Mouse (Mus musculus) midbrain, embryonic 12.5 days (tissue): ENCODE measurements around the gene Otud7b. TPM values are rescaled to one million over a fixed set of nuclear protein-coding genes. Genes with fewer than 3 reads are reported as not detected.
"Not testable (repeated sequence)": the region's sequence is repeated elsewhere in the genome, so short reads cannot be mapped to it uniquely, and the experiment has no call there.

Experiments used
- ATAC-seq: fragments of 200-750 bp; cut with Nextera tagmentation; 2 replicates; pipeline ENCODE4 v1.8.0; 2017; ENCODE audit warnings: low read depth, moderate TSS enrichment, moderate library complexity; ENCODE audit not compliant: low FRiP score
- H3K27ac ChIP-seq: fragments of 300-500 bp; sonication (generic); replicated peaks from 2 replicates; pipeline ENCODE4 v1.5.1; 2016; ENCODE audit warnings: mild to moderate bottlenecking
- H3K27me3 ChIP-seq: fragments of 300-500 bp; sonication (generic); 2 replicates; pipeline ENCODE4 v1.6.1; 2016; ENCODE audit warnings: mild to moderate bottlenecking
- H3K36me3 ChIP-seq: fragments of 300-500 bp; sonication (generic); 2 replicates; pipeline ENCODE4 v1.6.1; 2016
- H3K4me1 ChIP-seq: fragments of 300-500 bp; sonication (generic); 2 replicates; pipeline ENCODE4 v1.6.1; 2016
- H3K4me2 ChIP-seq: fragments of 300-500 bp; sonication (generic); replicated peaks from 2 replicates; pipeline ENCODE4 v1.6.1; 2016; ENCODE audit warnings: mild to moderate bottlenecking, moderate library complexity
- H3K4me3 ChIP-seq: fragments of 300-500 bp; sonication (generic); 2 replicates; pipeline ENCODE4 v1.5.1; 2016; ENCODE audit warnings: mild to moderate bottlenecking
- H3K9ac ChIP-seq: fragments of 300-500 bp; sonication (generic); replicated peaks from 2 replicates; pipeline ENCODE4 v1.6.1; 2016; ENCODE audit warnings: mild to moderate bottlenecking, moderate library complexity
- H3K9me3 ChIP-seq: fragments of 300-500 bp; sonication (generic); 2 replicates; pipeline ENCODE4 v1.6.1; 2016; ENCODE audit warnings: mild to moderate bottlenecking
- WGBS: fragments of 180-500 bp; shearing (Covaris S2); methylation state at CpG from one replicate; pipeline ENCODE4 v1.1.7; 2016; 5-methylcytosine and 5-hydroxymethylcytosine counted together
- polyA plus RNA-seq: library from polyadenylated mRNA; unstranded; fragments of >200 nt; fragmentation: Nextera tagmentation; extraction: Ambion mirVana; gene quantifications from 2 replicates; pipeline ENCODE4 v1.2.1, GENCODE M21; 2016

The Otud7b gene
- polyA plus RNA-seq, 1 experiment from 2014 or later: 19.1 TPM

GRCm38 (mm10) chr3:96195616-96196313, 91.4 kb downstream of the Otud7b start:
- WGBS: 94% methylated on average over 11 of the region's 11 CpGs
- Histone ChIP-seq H3K27me3 (peaks cover 19% of the 10 kb centered on the region; the same call in 1 of the 2 replicates), H3K4me3 (no peak overlapping the region), H3K4me2 (no peak overlapping the region; the same call in 1 of the 2 replicates), H3K4me1 (peaks cover 14% of the 10 kb centered on the region), H3K9ac (no peak overlapping the region), H3K36me3 (peaks cover 8% of the 10 kb centered on the region; the same call in 1 of the 2 replicates), H3K9me3 (no peaks in the 10 kb centered on the region), H3K27ac (no peak overlapping the region)
- no peak for ATAC-seq

GRCm38 (mm10) chr3:96196437-96197128, 92.3 kb downstream of the Otud7b start:
- H3K27ac ChIP-seq: peak overlapping the region; percentile 91
- no peaks in the 10 kb centered on the region for H3K9me3 ChIP-seq
- peaks cover 14% of the 10 kb centered on the region for H3K4me1 ChIP-seq
- H3K4me3 ChIP-seq: peak overlapping the region; percentile 65
- H3K4me2 ChIP-seq: peak overlapping the region; percentile 96
- WGBS: 21% methylated on average over 27 of the region's 27 CpGs
- peaks cover 8% of the 10 kb centered on the region; the same call in 1 of the 2 replicates for H3K36me3 ChIP-seq
- H3K27me3 ChIP-seq: peaks cover 19% of the 10 kb centered on the region; the same call in 1 of the 2 replicates
- H3K9ac ChIP-seq: peak overlapping the region; percentile 78
- peak; percentile 57; the same call in 1 of the 2 replicates for ATAC-seq

- peak overlapping the region; percentile 65 for H3K4me3 ChIP-seq
- peak; percentile 95 for ATAC-seq
- peak overlapping the region; percentile 91 for H3K27ac ChIP-seq
- peaks cover 14% of the 10 kb centered on the region for H3K4me1 ChIP-seq
- peaks cover 8% of the 10 kb centered on the region; the same call in 1 of the 2 replicates for H3K36me3 ChIP-seq
- peak overlapping the region; percentile 78 for H3K9ac ChIP-seq
- H3K9me3 ChIP-seq: no peaks in the 10 kb centered on the region
- peak overlapping the region; percentile 96 for H3K4me2 ChIP-seq
- H3K27me3 ChIP-seq: peaks cover 19% of the 10 kb centered on the region; the same call in 1 of the 2 replicates
- under 1% methylated on average over 50 of the region's 50 CpGs for WGBS
These were observed 92.9 kb downstream of the Otud7b start for GRCm38 (mm10) chr3:96197129-96197749.

- Histone ChIP-seq H3K4me1 (peaks cover 14% of the 10 kb centered on the region), H3K9me3 (no peaks in the 10 kb centered on the region), H3K9ac (no peak overlapping the region), H3K27me3 (peaks cover 19% of the 10 kb centered on the region; the same call in 1 of the 2 replicates), H3K27ac (no peak overlapping the region), H3K36me3 (peaks cover 4% of the 10 kb centered on the region; the same call in 1 of the 2 replicates), H3K4me2 (peak overlapping the region; percentile 96), H3K4me3 (peak overlapping the region; percentile 65; the same call in 1 of the 2 replicates)
- ATAC-seq: no peak
- WGBS: 3% methylated on average over 6 of the region's 6 CpGs
These were observed 93.9 kb downstream of the Otud7b start for GRCm38 (mm10) chr3:96198181-96198580.

GRCm38 (mm10) chr3:96198601-96199251, 94.4 kb downstream of the Otud7b start:
- ATAC-seq: not testable (repeated sequence)

GRCm38 (mm10) chr3:96199731-96200130, 95.4 kb downstream of the Otud7b start:
- 79% methylated on average over 2 of the region's 2 CpGs for WGBS
- Histone ChIP-seq H3K27me3 (peaks cover 9% of the 10 kb centered on the region; the same call in 1 of the 2 replicates), H3K36me3 (0 out of 2 replicates have a peak, but pooled peaks cover 4% of the 10 kb centered on the region), H3K4me1 (peaks cover 14% of the 10 kb centered on the region), H3K27ac (no peak overlapping the region), H3K9me3 (no peaks in the 10 kb centered on the region), H3K4me2 (no peak overlapping the region), H3K4me3 (no peak overlapping the region), H3K9ac (no peak overlapping the region)
- no peak for ATAC-seq

More at GRCm38 (mm10) chr3:96198601-96199251, 94.4 kb downstream of the Otud7b start:
- H3K4me2 ChIP-seq, H3K4me3 ChIP-seq, H3K36me3 ChIP-seq, H3K9ac ChIP-seq, H3K9me3 ChIP-seq, H3K27ac ChIP-seq: not testable (repeated sequence)
- Histone ChIP-seq H3K27me3 (peaks cover 19% of the 10 kb centered on the region; the same call in 1 of the 2 replicates), H3K4me1 (peaks cover 14% of the 10 kb centered on the region)
- 34% methylated on average over 8 of the region's 8 CpGs for WGBS

GRCm38 (mm10) chr3:96207819-96208218, 103.5 kb downstream of the Otud7b start:
- H3K9me3 ChIP-seq: no peaks in the 10 kb centered on the region
- no peaks in the 10 kb centered on the region for H3K27me3 ChIP-seq
- no peak for ATAC-seq
- H3K4me1 ChIP-seq: no peaks in the 10 kb centered on the region
- H3K36me3 ChIP-seq: no peaks in the 10 kb centered on the region
- 86% methylated on average over 3 of the region's 3 CpGs for WGBS
- no peak overlapping the region for H3K9ac ChIP-seq
- H3K27ac ChIP-seq: no peak overlapping the region
- no peak overlapping the region for H3K4me2 ChIP-seq
- no peak overlapping the region for H3K4me3 ChIP-seq

- Histone ChIP-seq H3K9me3 (no peaks in the 10 kb centered on the region), H3K36me3 (no peaks in the 10 kb centered on the region), H3K9ac (no peak overlapping the region), H3K27ac (no peak overlapping the region), H3K4me2 (no peak overlapping the region), H3K4me1 (no peaks in the 10 kb centered on the region), H3K4me3 (no peak overlapping the region), H3K27me3 (no peaks in the 10 kb centered on the region)
- no peak for ATAC-seq
- 24% methylated on average over 15 of the region's 15 CpGs for WGBS
These were observed 104.9 kb downstream of the Otud7b start for GRCm38 (mm10) chr3:96209242-96209641.

Other genes starting within 250 kb of the Otud7b start
- gene Prpf3, start 248.6 kb upstream of the Otud7b start, polyA plus RNA-seq: 55.8 and 61.1 TPM in 2 replicates
- 341 and 343 TPM in 2 replicates for gene Mrps21, start 233.0 kb upstream of the Otud7b start, polyA plus RNA-seq
- 3.9 and 4.7 TPM in 2 replicates for gene Ciart, start 222.3 kb upstream of the Otud7b start, polyA plus RNA-seq
- 10.2 and 12.4 TPM in 2 replicates for gene BC028528, start 212.5 kb upstream of the Otud7b start, polyA plus RNA-seq
- gene Aph1a, start 210.6 kb upstream of the Otud7b start, polyA plus RNA-seq: 29.7 and 33.8 TPM in 2 replicates
- 19.2 and 19.5 TPM in 2 replicates for gene Car14, start 199.8 kb upstream of the Otud7b start, polyA plus RNA-seq
- 328 and 374 TPM in 2 replicates for gene Anp32e, start 175.3 kb upstream of the Otud7b start, polyA plus RNA-seq
- 80.1 and 82.5 TPM in 2 replicates for gene Plekho1, start 108.5 kb upstream of the Otud7b start, polyA plus RNA-seq
- 39.7 and 51.2 TPM in 2 replicates for gene Vps45, start 46.1 kb upstream of the Otud7b start, polyA plus RNA-seq
- gene Mtmr11, start 57.5 kb downstream of the Otud7b start, polyA plus RNA-seq: 13.9 and 16.0 TPM in 2 replicates
- 173 and 181 TPM in 2 replicates for gene Sf3b4, start 67.8 kb downstream of the Otud7b start, polyA plus RNA-seq
- 30.0 and 34.8 TPM in 2 replicates for gene Sv2a, start 76.6 kb downstream of the Otud7b start, polyA plus RNA-seq
- 66.9 and 71.6 TPM in 2 replicates for gene Bola1, start 115.2 kb downstream of the Otud7b start, polyA plus RNA-seq
- 0.96 and 1.2 TPM in 2 replicates for gene Hist2h2ab, start 115.3 kb downstream of the Otud7b start, polyA plus RNA-seq
- 9.0 and 11.6 TPM in 2 replicates for gene Hist2h2ac, start 116.4 kb downstream of the Otud7b start, polyA plus RNA-seq
- 10.9 and 11.4 TPM in 2 replicates for gene Hist2h2be, start 116.6 kb downstream of the Otud7b start, polyA plus RNA-seq
- gene Hist2h3c2, start 134.6 kb downstream of the Otud7b start, polyA plus RNA-seq: 9.8 and 14.7 TPM in 2 replicates
- gene Hist2h2aa2, start 135.7 kb downstream of the Otud7b start, polyA plus RNA-seq: 56.2 and 67.7 TPM in 2 replicates
- 27.1 and 35.0 TPM in 2 replicates for gene Hist2h2aa1, start 141.0 kb downstream of the Otud7b start, polyA plus RNA-seq
- gene Hist2h3c1, start 142.2 kb downstream of the Otud7b start, polyA plus RNA-seq: 1.4 TPM in 1 of 2 replicates, not detected in the other
- 13.3 and 18.2 TPM in 2 replicates for gene Hist2h4, start 158.8 kb downstream of the Otud7b start, polyA plus RNA-seq
- 76.0 and 96.2 TPM in 2 replicates for gene Hist2h3b, start 164.1 kb downstream of the Otud7b start, polyA plus RNA-seq
- gene Hist2h2bb, start 165.2 kb downstream of the Otud7b start, polyA plus RNA-seq: 18.3 and 20.1 TPM in 2 replicates
- 1.9 and 2.4 TPM in 2 replicates for gene Fcgr1, start 189.4 kb downstream of the Otud7b start, polyA plus RNA-seq